Mouse (Mus musculus): ENCODE data around the gene Siva1. TPM values are rescaled to one million over a fixed set of nuclear protein-coding genes. Genes with fewer than 3 reads are reported as not detected.

Gene Siva1
- total and polyA plus RNA-seq, 2 experiments from 2014 or later: 34.8 to 62.2 TPM

DNA sequence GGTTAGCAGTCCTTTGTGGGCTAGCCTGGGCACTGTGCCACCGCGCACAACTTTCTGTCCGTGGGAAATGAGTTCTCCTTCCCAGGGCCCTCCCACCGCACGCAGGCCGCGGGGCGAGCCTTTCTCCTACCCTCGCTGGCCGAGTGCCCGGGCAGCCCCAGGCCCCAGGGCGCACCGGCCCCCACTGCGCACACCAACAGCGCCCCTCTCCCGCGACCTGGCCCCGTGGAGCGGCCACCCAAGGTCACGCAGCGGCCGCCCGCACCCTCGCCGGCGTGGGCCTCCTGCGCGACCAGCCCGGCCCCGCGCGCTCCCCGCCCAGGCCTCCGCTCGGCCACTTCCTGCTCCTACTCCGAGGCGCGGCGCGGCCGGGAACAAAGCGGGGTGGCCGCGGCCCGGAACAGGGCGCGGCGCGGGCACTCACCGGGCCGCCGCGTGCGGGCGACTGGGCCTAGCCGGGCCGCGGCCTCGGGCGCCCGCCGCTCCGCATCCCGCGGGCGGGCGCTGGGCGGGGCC lies 29.2 kb downstream of the Siva1 start:
- WGBS: under 1% methylated on average over 55 of the region's 68 CpGs
- peak overlapping the region; percentile 90 for H3K4me2 ChIP-seq (ENCODE audit: low read depth, low read length)
- H3K9ac ChIP-seq (replicated peaks; ENCODE audit: low read length): peak overlapping the region; percentile 98
- no peak for TF ChIP-seq CTCF (IDR thresholded peaks at IDR 0.05; ENCODE audit: low read depth)
- peak overlapping the region; percentile 95 for H3K27ac ChIP-seq
- no peaks in the 10 kb centered on the region for H3K9me3 ChIP-seq (ENCODE audit: low read length)
- H3K4me1 ChIP-seq (ENCODE audit: insufficient read depth, low read length): peaks cover 26% of the 10 kb centered on the region
- ATAC-seq (no peak), DNase-seq (ENCODE audit: low spot score) (peak; percentile 62)
- H3K36me3 ChIP-seq (ENCODE audit: insufficient read depth, low read length): peaks cover 26% of the 10 kb centered on the region
- H3K4me3 ChIP-seq (ENCODE audit: low read length): peak overlapping the region; percentile 92
- H3K27me3 ChIP-seq (ENCODE audit: insufficient read depth, low read length): 0 out of 2 replicates have a peak, but pooled peaks cover 8% of the 10 kb centered on the region

DNA sequence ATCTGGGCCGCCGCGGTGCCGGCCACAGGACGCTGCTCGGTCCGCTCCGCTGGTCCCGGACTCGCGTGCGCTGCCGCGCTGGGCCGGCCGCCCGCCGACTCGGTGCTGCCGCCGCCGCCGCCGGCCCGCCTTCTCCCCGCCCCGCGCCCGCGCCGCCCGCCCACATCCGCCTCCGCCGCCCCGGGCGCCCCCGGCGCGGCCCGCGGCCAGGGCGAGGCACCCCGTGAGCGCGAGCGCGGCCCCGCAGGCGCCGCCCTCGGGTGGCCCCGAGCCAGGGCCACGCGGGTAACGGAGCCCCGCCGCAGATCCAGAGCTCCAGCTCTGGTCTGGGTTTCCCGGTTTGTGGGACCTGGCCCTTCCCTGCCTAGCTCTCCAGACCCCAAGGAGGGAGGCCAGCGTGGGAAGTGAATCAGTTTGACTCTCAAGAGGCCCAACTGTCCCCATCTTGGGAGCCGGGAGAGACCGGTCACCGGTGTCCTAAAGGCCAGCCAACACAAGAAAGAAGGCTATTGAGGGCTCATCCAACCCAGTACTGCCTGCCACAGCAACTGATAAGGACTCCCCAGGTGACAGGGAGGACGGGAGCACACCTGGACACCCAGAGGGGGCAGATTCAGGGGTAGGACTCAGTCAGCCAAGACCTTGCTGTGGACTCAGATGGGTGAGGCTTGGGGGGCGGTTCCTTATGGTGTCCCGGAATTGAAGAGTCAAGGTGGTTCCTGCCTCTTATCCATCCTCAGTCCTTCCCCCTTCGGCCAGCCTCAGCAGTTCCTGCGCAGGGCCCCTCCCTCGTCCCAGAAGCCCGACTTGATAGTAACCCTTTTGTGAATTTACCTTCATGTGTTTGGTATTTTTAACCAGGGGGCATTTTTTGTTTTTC lies 29.9 kb downstream of the Siva1 start, which contains the start of gene Akt1:
Gene Akt1, minus strand, starts transcription at position 753 of the 880 bp plus-strand sequence.
- Histone ChIP-seq H3K9ac (replicated peaks; ENCODE audit: low read length) (peak within 1 kb of the TSS; percentile 98), H3K27me3 (ENCODE audit: insufficient read depth, low read length) (0 out of 2 replicates have a peak, but pooled peaks cover 9% of the 10 kb centered on the region), H3K4me3 (ENCODE audit: low read length) (peak within 1 kb of the TSS; percentile 92), H3K27ac (peak within 1 kb of the TSS; percentile 95), H3K4me2 (ENCODE audit: low read depth, low read length) (peak within 1 kb of the TSS; percentile 90), H3K36me3 (ENCODE audit: insufficient read depth, low read length) (peaks cover 19% of the 10 kb centered on the region), H3K9me3 (ENCODE audit: low read length) (no peaks in the 10 kb centered on the region), H3K4me1 (ENCODE audit: insufficient read depth, low read length) (peaks cover 26% of the 10 kb centered on the region)
- DNase-seq (ENCODE audit: low spot score) (peak; percentile 68), ATAC-seq (peak; percentile 10; the same call in 1 of the 2 replicates)
- no peak for TF ChIP-seq CTCF (IDR thresholded peaks at IDR 0.05; ENCODE audit: low read depth)
- under 1% methylated on average over 53 of the region's 70 CpGs for WGBS

DNA sequence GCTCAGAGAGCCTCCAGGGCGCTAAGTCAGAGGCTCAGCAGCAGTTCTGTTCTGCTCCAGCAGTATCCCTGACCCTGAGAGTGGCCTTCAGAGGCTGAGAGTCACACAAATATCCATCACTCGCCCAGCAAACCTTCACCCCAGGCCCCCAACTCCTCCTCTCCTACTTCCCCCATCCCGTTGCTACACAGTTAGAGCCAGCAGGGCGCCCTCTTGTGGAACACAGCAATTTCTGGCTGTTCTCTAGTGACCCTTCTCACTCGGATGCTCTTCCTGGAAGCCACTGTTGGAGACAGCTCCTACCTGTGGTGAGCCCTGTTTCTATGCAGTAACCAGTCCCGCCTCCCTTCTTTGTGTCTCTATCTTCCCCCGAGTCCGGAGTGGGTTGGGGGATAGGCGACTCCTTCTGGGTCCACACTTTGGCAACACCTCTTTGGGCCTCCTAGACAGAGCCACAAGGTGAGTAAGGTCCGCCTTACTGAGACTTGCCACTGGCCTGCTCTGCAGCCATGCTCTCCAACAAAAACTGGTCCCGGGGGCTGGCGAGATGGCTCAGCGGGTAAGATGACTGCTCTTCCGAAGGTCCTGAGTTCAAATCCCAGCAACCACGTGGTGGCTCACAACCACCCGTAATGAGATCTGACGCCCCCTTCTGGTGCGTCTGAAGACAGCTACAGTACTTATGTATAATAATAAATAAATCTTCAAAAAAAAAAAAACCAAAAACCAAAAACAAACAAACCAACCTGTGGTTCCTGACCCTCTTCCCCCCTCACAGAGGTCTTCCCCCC lies 31.0 kb downstream of the Siva1 start:
- DNase-seq (ENCODE audit: low spot score) (peak; percentile 91), ATAC-seq (peak; percentile 63)
- peak; percentile 89 for TF ChIP-seq CTCF (IDR thresholded peaks at IDR 0.05; ENCODE audit: low read depth)
- H3K27me3 ChIP-seq (ENCODE audit: insufficient read depth, low read length): peaks cover 17% of the 10 kb centered on the region
- 0 out of 2 replicates have a peak overlapping the region, but pooled peaks have one; percentile 98 for H3K9ac ChIP-seq (replicated peaks; ENCODE audit: low read length)
- H3K4me3 ChIP-seq (ENCODE audit: low read length): peak overlapping the region; percentile 92; the same call in 1 of the 2 replicates
- H3K9me3 ChIP-seq (ENCODE audit: low read length): no peaks in the 10 kb centered on the region
- WGBS: 12% methylated on average over 18 of the region's 18 CpGs
- peak overlapping the region; percentile 95; the same call in 1 of the 2 replicates for H3K27ac ChIP-seq
- H3K4me1 ChIP-seq (ENCODE audit: insufficient read depth, low read length): peaks cover 26% of the 10 kb centered on the region
- peaks cover 9% of the 10 kb centered on the region for H3K36me3 ChIP-seq (ENCODE audit: insufficient read depth, low read length)
- H3K4me2 ChIP-seq (ENCODE audit: low read depth, low read length): peak overlapping the region; percentile 90

DNA sequence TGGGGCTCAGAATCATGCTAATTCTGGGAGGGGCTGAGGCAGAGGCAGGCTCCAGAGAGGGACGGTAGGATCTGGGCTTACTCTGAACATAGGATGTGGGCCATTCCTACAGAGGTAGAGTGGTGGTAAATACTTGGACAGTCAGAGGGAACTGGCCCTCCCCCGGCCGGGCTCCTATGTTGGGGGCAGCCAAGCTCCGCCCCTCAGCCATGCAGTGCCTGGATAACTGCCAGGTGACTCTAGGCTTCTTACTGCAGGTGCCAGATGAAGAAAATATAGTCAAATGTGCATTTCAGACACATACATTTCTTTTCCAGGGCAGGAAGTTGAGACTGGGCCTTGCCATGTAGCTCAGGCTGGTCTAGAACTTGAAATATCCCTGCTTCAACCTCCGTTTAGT lies 32.6 kb downstream of the Siva1 start:
- peaks cover 13% of the 10 kb centered on the region for H3K4me1 ChIP-seq (ENCODE audit: insufficient read depth, low read length)
- H3K36me3 ChIP-seq (ENCODE audit: insufficient read depth, low read length): no peaks in the 10 kb centered on the region
- H3K9me3 ChIP-seq (ENCODE audit: low read length): no peaks in the 10 kb centered on the region
- H3K4me2 ChIP-seq (ENCODE audit: low read depth, low read length): no peak overlapping the region
- no peak for ATAC-seq
- peaks cover 17% of the 10 kb centered on the region for H3K27me3 ChIP-seq (ENCODE audit: insufficient read depth, low read length)
- H3K27ac ChIP-seq: no peak overlapping the region
- no peak for TF ChIP-seq CTCF (IDR thresholded peaks at IDR 0.05; ENCODE audit: low read depth)
- 40% methylated on average over 5 of the region's 5 CpGs for WGBS
- H3K4me3 ChIP-seq (ENCODE audit: low read length): no peak overlapping the region
- H3K9ac ChIP-seq (replicated peaks; ENCODE audit: low read length): no peak overlapping the region
- no peak for DNase-seq (ENCODE audit: low spot score)

DNA sequence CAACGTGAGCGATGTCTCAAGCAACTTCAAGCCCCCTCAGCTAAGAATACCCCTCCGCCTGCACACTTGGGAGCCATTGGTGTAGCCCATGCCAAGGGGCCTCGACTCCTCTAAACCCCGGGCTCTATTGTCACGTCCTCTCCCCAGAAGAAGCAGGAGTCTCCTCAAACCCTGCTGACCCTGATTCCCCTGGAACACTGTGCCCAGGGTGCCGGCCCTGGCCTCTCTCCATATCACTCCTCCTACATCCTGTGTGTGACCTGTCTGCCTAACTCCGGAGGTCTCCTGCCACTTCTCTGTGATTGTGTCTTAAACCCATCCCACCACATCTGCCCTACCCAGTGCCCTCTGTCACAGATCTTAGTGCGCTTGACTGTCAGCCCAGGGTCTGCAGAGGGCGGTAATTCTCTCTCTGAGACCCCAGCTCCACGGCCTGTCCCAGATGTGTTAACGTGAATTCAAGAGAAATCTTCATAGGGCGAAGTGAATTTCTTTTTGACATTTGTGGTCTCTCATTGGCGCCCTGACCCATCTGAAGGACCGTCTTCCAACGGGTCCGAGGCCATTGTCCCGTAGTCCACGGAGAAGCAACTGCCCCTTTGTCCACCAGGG lies 33.6 kb downstream of the Siva1 start:
- H3K4me1 ChIP-seq (ENCODE audit: insufficient read depth, low read length): peaks cover 9% of the 10 kb centered on the region; the same call in 1 of the 2 replicates
- H3K27ac ChIP-seq: no peak overlapping the region
- H3K4me2 ChIP-seq (ENCODE audit: low read depth, low read length): peak overlapping the region; percentile 92
- no peak for ATAC-seq
- TF ChIP-seq CTCF (IDR thresholded peaks at IDR 0.05; ENCODE audit: low read depth): peak; percentile 52
- H3K4me3 ChIP-seq (ENCODE audit: low read length): peak overlapping the region; percentile 51
- no peaks in the 10 kb centered on the region for H3K36me3 ChIP-seq (ENCODE audit: insufficient read depth, low read length)
- H3K9me3 ChIP-seq (ENCODE audit: low read length): no peaks in the 10 kb centered on the region
- WGBS: 17% methylated on average over 19 of the region's 19 CpGs
- peaks cover 17% of the 10 kb centered on the region for H3K27me3 ChIP-seq (ENCODE audit: insufficient read depth, low read length)
- H3K9ac ChIP-seq (replicated peaks; ENCODE audit: low read length): peak overlapping the region; percentile 47
- no peak for DNase-seq (ENCODE audit: low spot score)

DNA sequence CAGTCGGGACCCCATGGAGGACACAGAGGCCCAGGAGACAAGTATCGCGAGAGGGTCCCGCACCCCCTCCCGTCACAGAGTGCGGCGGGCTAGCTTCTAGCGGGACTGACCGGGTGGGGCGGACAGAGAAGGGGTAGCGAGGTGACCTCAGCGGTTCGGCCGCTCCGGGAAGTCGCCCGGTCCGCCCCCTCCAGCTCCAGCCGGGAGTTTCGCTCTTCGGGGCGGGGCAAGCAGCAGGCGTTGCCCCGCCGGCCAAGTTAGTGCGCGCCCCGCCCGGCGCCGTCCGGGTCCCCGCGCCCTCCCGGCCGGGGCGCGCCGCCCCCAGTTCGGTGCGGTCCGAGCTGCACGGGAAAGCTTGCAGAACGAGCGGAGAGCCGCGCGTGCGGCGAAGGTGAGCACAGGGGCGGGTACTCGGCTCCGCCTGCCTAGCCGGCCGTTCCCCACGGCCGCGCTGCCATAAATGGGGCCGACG lies 34.1 kb downstream of the Siva1 start, which contains the start of gene Zbtb42:
Gene Zbtb42, plus strand, starts transcription at position 274 of the 472 bp plus-strand sequence.
- Histone ChIP-seq H3K27ac (no peak within 1 kb of the TSS), H3K9me3 (ENCODE audit: low read length) (no peaks in the 10 kb centered on the region), H3K4me1 (ENCODE audit: insufficient read depth, low read length) (peaks cover 11% of the 10 kb centered on the region; the same call in 1 of the 2 replicates), H3K36me3 (ENCODE audit: insufficient read depth, low read length) (no peaks in the 10 kb centered on the region), H3K9ac (replicated peaks; ENCODE audit: low read length) (peak within 1 kb of the TSS; percentile 47), H3K27me3 (ENCODE audit: insufficient read depth, low read length) (peaks cover 17% of the 10 kb centered on the region), H3K4me2 (ENCODE audit: low read depth, low read length) (peak within 1 kb of the TSS; percentile 92), H3K4me3 (ENCODE audit: low read length) (peak within 1 kb of the TSS; percentile 51)
- no peak for TF ChIP-seq CTCF (IDR thresholded peaks at IDR 0.05; ENCODE audit: low read depth)
- peak; percentile 39 for ATAC-seq
- WGBS: 1% methylated on average over 42 of the region's 60 CpGs
- DNase-seq (ENCODE audit: low spot score): peak; percentile 57

Measured in hindbrain, postnatal 0 days (tissue).